Mouse (Mus musculus) erythroblast, embryonic 14.5 days (primary cell): ENCODE data around the gene Hist1h2bf.
"Not testable (repeated sequence)": the region's sequence is repeated elsewhere in the genome, so short reads cannot be mapped to it uniquely, and the experiment has no call there.

Source experiments
- GATA1 ChIP-seq: IDR thresholded peaks from 2 replicates; pipeline ENCODE4 v1.6.1; 2012; ENCODE audit warnings: low read length, inconsistent platforms, mixed read lengths
- TAL1 ChIP-seq: IDR thresholded peaks from 3 replicates; pipeline ENCODE4 v1.6.1; 2012; ENCODE audit warnings: low read length, inconsistent platforms, mixed read lengths

GRCm38 (mm10) chr13:23542999-23543607, 30.9 kb downstream of the Hist1h2bf start, which contains the start of gene Hist1h2bh:
- not testable (repeated sequence) for TF ChIP-seq GATA1, TAL1
